Mouse (Mus musculus): ENCODE results near the gene Zfp593.
"Not testable (repeated sequence)": the region's sequence is repeated elsewhere in the genome, so short reads cannot be mapped to it uniquely, and the experiment has no call there.

Zfp593 gene

GRCm38 (mm10) chr4:134245148-134245843 lies at the start of gene Zfp593:
TSS of gene Zfp593 (minus strand) at chr4:134245592.
- peak; percentile 96 to 98 for DNase-seq (ENCODE audit: low spot score in 2 of 2)

- DNase-seq (ENCODE audit: low spot score in 2 of 2): no peak
Measured at GRCm38 (mm10) chr4:134293692-134294163, 48.3 kb upstream of the Zfp593 start.

GRCm38 (mm10) chr4:134293061-134293691 lies 47.8 kb upstream of the Zfp593 start:
- DNase-seq (ENCODE audit: low spot score in 2 of 2): no peak

- peak; percentile 68 to 72 for DNase-seq (ENCODE audit: low spot score in 2 of 2)
Measured at GRCm38 (mm10) chr4:134292067-134292466, 46.7 kb upstream of the Zfp593 start.

- no peak for DNase-seq (ENCODE audit: low spot score in 2 of 2)
Measured at GRCm38 (mm10) chr4:134288397-134289256, 43.2 kb upstream of the Zfp593 start.

GRCm38 (mm10) chr4:134287575-134288025 lies 42.2 kb upstream of the Zfp593 start, which contains the start of gene Pdik1l:
TSS of gene Pdik1l (minus strand) at chr4:134287895.
- DNase-seq (ENCODE audit: low spot score in 2 of 2): peak; percentile 66 to 72

- peak; percentile 92 to 94 for DNase-seq (ENCODE audit: low spot score in 2 of 2)
Measured at GRCm38 (mm10) chr4:134287168-134287564, 41.8 kb upstream of the Zfp593 start.

GRCm38 (mm10) chr4:134286226-134287167 lies 41.1 kb upstream of the Zfp593 start:
- no peak for DNase-seq (ENCODE audit: low spot score in 2 of 2)

GRCm38 (mm10) chr4:134284942-134285341 lies 39.5 kb upstream of the Zfp593 start:
- DNase-seq (ENCODE audit: low spot score in 2 of 2): no peak

- no peak for DNase-seq (ENCODE audit: low spot score in 2 of 2)
Measured at GRCm38 (mm10) chr4:134273417-134274345, 28.3 kb upstream of the Zfp593 start.

- no peak for DNase-seq (ENCODE audit: low spot score in 2 of 2)
Measured at GRCm38 (mm10) chr4:134272731-134273416, 27.5 kb upstream of the Zfp593 start.

GRCm38 (mm10) chr4:134271979-134272378 lies 26.6 kb upstream of the Zfp593 start:
- no peak for DNase-seq (ENCODE audit: low spot score in 2 of 2)

GRCm38 (mm10) chr4:134269622-134270021 lies 24.2 kb upstream of the Zfp593 start:
- DNase-seq (ENCODE audit: low spot score in 2 of 2): not testable (repeated sequence)

- no peak for DNase-seq (ENCODE audit: low spot score in 2 of 2)
Measured at GRCm38 (mm10) chr4:134268102-134268655, 22.8 kb upstream of the Zfp593 start.

GRCm38 (mm10) chr4:134265860-134266585 lies 20.6 kb upstream of the Zfp593 start:
- no peak for DNase-seq (ENCODE audit: low spot score in 2 of 2)

GRCm38 (mm10) chr4:134263191-134263590 lies 17.8 kb upstream of the Zfp593 start:
- DNase-seq (ENCODE audit: low spot score in 2 of 2): peak; percentile 46 to 67

GRCm38 (mm10) chr4:134258354-134258753 lies 13.0 kb upstream of the Zfp593 start:
- DNase-seq (ENCODE audit: low spot score in 2 of 2): no peak

All from right cerebral cortex, adult 2 months (tissue).